Mouse (Mus musculus) activated CD4-positive, CD25-positive, alpha-beta regulatory T cell (primary cell): Measurements from ENCODE around the gene Negr1. TPM values are rescaled to one million over a fixed set of nuclear protein-coding genes. Genes with fewer than 3 reads are reported as not detected.

ENCODE experiments used
- polyA plus RNA-seq, 2 experiments: library from polyadenylated mRNA; unstranded; fragments of 100-300 nt; shearing (Covaris generic); gene quantifications; one replicate each; pipeline ENCODE4 v1.2.1; 2017

The Negr1 gene
- polyA plus RNA-seq, result under 1 TPM in 1 of 2 experiments, not detected in 1; 0.10 TPM

GRCm38 (mm10) chr3:156561524-156562423 lies at the start of gene Negr1:
Negr1 (plus strand) TSS chr3:156561794.

